Comparison of ENCODE assay signal across 11 mouse cellular contexts in genomic region chr14:8329552-8329951, GRCm38 (mm10). TPM values are rescaled to one million over a fixed set of nuclear protein-coding genes. Genes with fewer than 3 reads are reported as not detected.
DNase-seq lines count a peak whose midpoint lies in the region; ATAC-seq and TF ChIP-seq lines count a peak whose summit lies in the region.
"Had no signal": no experiment of that assay in that cellular context is flagged by ENCODE, and none has a peak within 500 bp of the region (broad histone marks: within the 10 kb centered on the region; RNA-seq: fewer than 3 reads in every experiment).

No protein-coding gene starts in this region.

- H3K4me3 ChIP-seq in kidney, adult 2 months (ENCODE audit: insufficient read depth, low read depth, low read length): no peak overlapping the region
- no peak overlapping the region for H3K4me3 ChIP-seq in hindbrain, embryonic 10.5 days
- no peak overlapping the region for H3K4me3 ChIP-seq in midbrain, embryonic 10.5 days
- H3K4me3 ChIP-seq: intestine, embryonic 15.5 days had no signal

- no peaks in the 10 kb centered on the region for H3K36me3 ChIP-seq in kidney, adult 2 months (ENCODE audit: control insufficient read depth, insufficient read depth, low read length)
- H3K36me3 ChIP-seq in hindbrain, embryonic 10.5 days: no peaks in the 10 kb centered on the region
- no peaks in the 10 kb centered on the region for H3K36me3 ChIP-seq in midbrain, embryonic 10.5 days
- H3K36me3 ChIP-seq: intestine, embryonic 15.5 days had no signal

- H3K9me3 ChIP-seq in hindbrain, embryonic 10.5 days: no peaks in the 10 kb centered on the region
- no peaks in the 10 kb centered on the region for H3K9me3 ChIP-seq in midbrain, embryonic 10.5 days (replicated peaks)
- H3K9me3 ChIP-seq: intestine, embryonic 15.5 days had no signal

- no peak for TF ChIP-seq POLR2A in kidney, adult 2 months (IDR thresholded peaks at IDR 0.05; ENCODE audit: low read depth, low read length)

- H3K27ac ChIP-seq in kidney, adult 2 months (ENCODE audit: insufficient read depth, low read depth, low read length): peak overlapping the region; percentile 94
- peak overlapping the region; percentile 37; the same call in 1 of the 2 replicates for H3K27ac ChIP-seq in hindbrain, embryonic 10.5 days
- 0 out of 2 replicates have a peak overlapping the region, but pooled peaks have one; percentile 29 for H3K27ac ChIP-seq in midbrain, embryonic 10.5 days (replicated peaks)
- H3K27ac ChIP-seq: intestine, embryonic 15.5 days had no signal

- no peak for DNase-seq in kidney, adult 2 months
- no peak for DNase-seq in kidney, postnatal 36 days
- peak; percentile 20 for DNase-seq in ZHBTc4 (ENCODE audit: low read depth, low spot score)
- DNase-seq in hindbrain, embryonic 10.5 days (ENCODE audit: low spot score): no peak
- peak; percentile 25 for DNase-seq in midbrain, embryonic 10.5 days (ENCODE audit: low spot score)
- no peak for DNase-seq in adrenal gland, adult (ENCODE audit: inconsistent age in 2 of 2, low spot score in 1 of 2)
- no peak for DNase-seq in left cerebral cortex, adult 11 months (ENCODE audit: low spot score)
- DNase-seq: B cell, adult 2 months; heart, adult 18-20 months had no signal

- H3K4me1 ChIP-seq in kidney, adult 2 months (ENCODE audit: control insufficient read depth, insufficient read depth, low read length): peaks cover 61% of the 10 kb centered on the region
- peaks cover 36% of the 10 kb centered on the region for H3K4me1 ChIP-seq in hindbrain, embryonic 10.5 days (replicated peaks)
- H3K4me1 ChIP-seq in midbrain, embryonic 10.5 days: peaks cover 21% of the 10 kb centered on the region
- H3K4me1 ChIP-seq: intestine, embryonic 15.5 days had no signal

- 54% methylated on average over 4 of the region's 4 CpGs for WGBS in kidney, adult 2 months
- WGBS in hindbrain, embryonic 10.5 days: 42% methylated on average over 4 of the region's 4 CpGs
- 50% methylated on average over 4 of the region's 4 CpGs for WGBS in midbrain, embryonic 10.5 days

- no peak for ATAC-seq in activated CD4-positive, CD25-positive, alpha-beta regulatory T cell, adult 4 months
- ATAC-seq: intestine, embryonic 15.5 days had no signal

- no peaks in the 10 kb centered on the region for H3K27me3 ChIP-seq in kidney, adult 2 months (replicated peaks; ENCODE audit: control insufficient read depth, insufficient read depth, low read length)
- peaks cover 12% of the 10 kb centered on the region for H3K27me3 ChIP-seq in hindbrain, embryonic 10.5 days (ENCODE audit: insufficient read depth, poor library complexity, severe bottlenecking)
- no peaks in the 10 kb centered on the region for H3K27me3 ChIP-seq in midbrain, embryonic 10.5 days (ENCODE audit: low read depth, poor library complexity, severe bottlenecking)
- H3K27me3 ChIP-seq: intestine, embryonic 15.5 days had no signal

- TF ChIP-seq CTCF in kidney, adult 2 months (conservative IDR thresholded peaks at IDR 0.05; ENCODE audit: insufficient read depth, insufficient read length, low read depth, low read length): no peak

RNA-seq across cellular contexts. Expression of gene Fam107a, which starts 11.7 kb away (rescaled TPM):
- polyA plus RNA-seq in kidney, adult 2 months (2012; rRNA removed): 119 and 151 TPM in 2 replicates
- polyA plus RNA-seq in hindbrain, embryonic 10.5 days (2016; fragmentation: Nextera tagmentation; extraction: Ambion mirVana): 0.24 and 0.78 TPM in 2 replicates
- polyA plus RNA-seq in midbrain, embryonic 10.5 days (2016; fragmentation: Nextera tagmentation; extraction: Ambion mirVana): 0.14 and 0.34 TPM in 2 replicates
- not detected for polyA plus RNA-seq in activated CD4-positive, CD25-positive, alpha-beta regulatory T cell, adult 4 months (2017; shearing (Covaris generic))

RNA-seq across cellular contexts. Expression of gene Oit1, which starts 49.0 kb away (rescaled TPM):
- polyA plus RNA-seq in kidney, adult 2 months (2012; rRNA removed): 1.3 and 1.5 TPM in 2 replicates
- polyA plus RNA-seq in hindbrain, embryonic 10.5 days (2016; fragmentation: Nextera tagmentation; extraction: Ambion mirVana): 0.21 TPM in 1 of 2 replicates, not detected in the other
- polyA plus RNA-seq in midbrain, embryonic 10.5 days (2016; fragmentation: Nextera tagmentation; extraction: Ambion mirVana): 0.09 TPM in 1 of 2 replicates, not detected in the other
- not detected for polyA plus RNA-seq in activated CD4-positive, CD25-positive, alpha-beta regulatory T cell, adult 4 months (2017; shearing (Covaris generic))

Comparison
In these comparisons a context has a peak if more than half of its experiments do, and no peak if none do; other contexts are left out.
1. DNase-seq: peak in ZHBTc4 (single experiment) and midbrain, embryonic 10.5 days (single experiment); none in kidney, adult 2 months (single experiment), kidney, postnatal 36 days (0 of 2), hindbrain, embryonic 10.5 days (single experiment), adrenal gland, adult (0 of 2) and left cerebral cortex, adult 11 months (single experiment).
2. H3K27ac ChIP-seq: peak in every context shown above with its lines; median percentile 94 in kidney, adult 2 months; 37 in hindbrain, embryonic 10.5 days; 29 in midbrain, embryonic 10.5 days.
3. RNA of gene Fam107a, which starts 11.7 kb away (polyA plus RNA-seq): 119 to 151 TPM in kidney, adult 2 months; 0.24 to 0.78 TPM in hindbrain, embryonic 10.5 days, 0.14 to 0.34 TPM in midbrain, embryonic 10.5 days and not detected in activated CD4-positive, CD25-positive, alpha-beta regulatory T cell, adult 4 months; every median in the first group is over 10 times any median in the second.